Mouse (Mus musculus): ENCODE measurements around the gene Atxn2. TPM values are rescaled to one million over a fixed set of nuclear protein-coding genes. Genes with fewer than 3 reads are reported as not detected.

Atxn2 gene
- polyA plus RNA-seq, 1 experiment from 2014 or later, result 99.2 TPM

- peaks cover 28% of the 10 kb centered on the region for H3K27me3 ChIP-seq (ENCODE audit: control insufficient read depth, insufficient read depth, low read length)
- H3K9ac ChIP-seq (ENCODE audit: low read length), result no peak overlapping the region
- H3K4me2 ChIP-seq (ENCODE audit: low read depth, low read length, severe bottlenecking), result no peak overlapping the region
- 63% methylated on average over 10 of the region's 10 CpGs for WGBS
- DNase-seq (ENCODE audit: low spot score) (no peak), ATAC-seq (replicated peaks; ENCODE audit: low FRiP score) (no peak)
- no peak overlapping the region for H3K4me3 ChIP-seq (ENCODE audit: low read depth, low read length)
- no peaks in the 10 kb centered on the region for H3K9me3 ChIP-seq (ENCODE audit: control insufficient read depth, low read length)
- H3K4me1 ChIP-seq (replicated peaks; ENCODE audit: control insufficient read depth, insufficient read depth, low read length), result peaks cover 32% of the 10 kb centered on the region
- no peaks in the 10 kb centered on the region for H3K36me3 ChIP-seq (ENCODE audit: control insufficient read depth, insufficient read depth, low read length)
- no peak overlapping the region for H3K27ac ChIP-seq (ENCODE audit: low read depth, low read length)
These were observed 122.6 kb downstream of the Atxn2 start for GRCm38 (mm10) chr5:121833572-121834240.

- WGBS, result 78% methylated on average over 7 of the region's 7 CpGs
- H3K9ac ChIP-seq (ENCODE audit: low read length), result no peak overlapping the region
- DNase-seq (ENCODE audit: low spot score), result no peak
- peaks cover 31% of the 10 kb centered on the region for H3K27me3 ChIP-seq (ENCODE audit: control insufficient read depth, insufficient read depth, low read length)
- no peaks in the 10 kb centered on the region for H3K9me3 ChIP-seq (ENCODE audit: control insufficient read depth, low read length)
- no peak overlapping the region for H3K27ac ChIP-seq (ENCODE audit: low read depth, low read length)
- peaks cover 32% of the 10 kb centered on the region for H3K4me1 ChIP-seq (replicated peaks; ENCODE audit: control insufficient read depth, insufficient read depth, low read length)
- H3K4me2 ChIP-seq (ENCODE audit: low read depth, low read length, severe bottlenecking), result no peak overlapping the region
- no peaks in the 10 kb centered on the region for H3K36me3 ChIP-seq (ENCODE audit: control insufficient read depth, insufficient read depth, low read length)
- no peak overlapping the region for H3K4me3 ChIP-seq (ENCODE audit: low read depth, low read length)
- no peak for ATAC-seq (replicated peaks; ENCODE audit: low FRiP score)
These were observed 123.1 kb downstream of the Atxn2 start for GRCm38 (mm10) chr5:121834241-121834606.

- Histone ChIP-seq H3K27ac (ENCODE audit: low read depth, low read length) (no peak overlapping the region), H3K4me3 (ENCODE audit: low read depth, low read length) (peak overlapping the region; percentile 63), H3K9me3 (ENCODE audit: control insufficient read depth, low read length) (no peaks in the 10 kb centered on the region), H3K4me1 (replicated peaks; ENCODE audit: control insufficient read depth, insufficient read depth, low read length) (peaks cover 32% of the 10 kb centered on the region), H3K36me3 (ENCODE audit: control insufficient read depth, insufficient read depth, low read length) (no peaks in the 10 kb centered on the region), H3K4me2 (ENCODE audit: low read depth, low read length, severe bottlenecking) (peak overlapping the region; percentile 92), H3K27me3 (ENCODE audit: control insufficient read depth, insufficient read depth, low read length) (peaks cover 30% of the 10 kb centered on the region), H3K9ac (ENCODE audit: low read length) (peak overlapping the region; percentile 66)
- WGBS, result 53% methylated on average over 12 of the region's 12 CpGs
- DNase-seq (ENCODE audit: low spot score), result no peak
- no peak for ATAC-seq (replicated peaks; ENCODE audit: low FRiP score)
These were observed 124.0 kb downstream of the Atxn2 start for GRCm38 (mm10) chr5:121834991-121835747.

- Histone ChIP-seq H3K36me3 (ENCODE audit: control insufficient read depth, insufficient read depth, low read length) (no peaks in the 10 kb centered on the region), H3K9me3 (ENCODE audit: control insufficient read depth, low read length) (no peaks in the 10 kb centered on the region), H3K4me1 (replicated peaks; ENCODE audit: control insufficient read depth, insufficient read depth, low read length) (peaks cover 32% of the 10 kb centered on the region), H3K27me3 (ENCODE audit: control insufficient read depth, insufficient read depth, low read length) (peaks cover 28% of the 10 kb centered on the region), H3K4me3 (ENCODE audit: low read depth, low read length) (peak overlapping the region; percentile 63), H3K4me2 (ENCODE audit: low read depth, low read length, severe bottlenecking) (peak overlapping the region; percentile 92), H3K27ac (ENCODE audit: low read depth, low read length) (no peak overlapping the region), H3K9ac (ENCODE audit: low read length) (peak overlapping the region; percentile 66)
- under 1% methylated on average over 45 of the region's 51 CpGs for WGBS
- no peak for DNase-seq (ENCODE audit: low spot score)
- ATAC-seq (replicated peaks; ENCODE audit: low FRiP score), result peak; percentile 19; the same call in 1 of the 2 replicates
These were observed 125.0 kb downstream of the Atxn2 start for GRCm38 (mm10) chr5:121835949-121836691.

GRCm38 (mm10) chr5:121836692-121837415 is 125.7 kb downstream of the Atxn2 start:
- ATAC-seq (replicated peaks; ENCODE audit: low FRiP score) (peak; percentile 81), DNase-seq (ENCODE audit: low spot score) (peak; percentile 91)
- Histone ChIP-seq H3K27me3 (ENCODE audit: control insufficient read depth, insufficient read depth, low read length) (peaks cover 31% of the 10 kb centered on the region), H3K9ac (ENCODE audit: low read length) (peak overlapping the region; percentile 66), H3K36me3 (ENCODE audit: control insufficient read depth, insufficient read depth, low read length) (no peaks in the 10 kb centered on the region), H3K4me2 (ENCODE audit: low read depth, low read length, severe bottlenecking) (peak overlapping the region; percentile 92), H3K4me1 (replicated peaks; ENCODE audit: control insufficient read depth, insufficient read depth, low read length) (peaks cover 32% of the 10 kb centered on the region), H3K4me3 (ENCODE audit: low read depth, low read length) (peak overlapping the region; percentile 63), H3K27ac (ENCODE audit: low read depth, low read length) (no peak overlapping the region), H3K9me3 (ENCODE audit: control insufficient read depth, low read length) (no peaks in the 10 kb centered on the region)
- WGBS, result under 1% methylated on average over 76 of the region's 77 CpGs

- Histone ChIP-seq H3K27ac (ENCODE audit: low read depth, low read length) (no peak within 1 kb of the TSS), H3K27me3 (ENCODE audit: control insufficient read depth, insufficient read depth, low read length) (peaks cover 39% of the 10 kb centered on the region), H3K9ac (ENCODE audit: low read length) (peak within 1 kb of the TSS; percentile 66), H3K36me3 (ENCODE audit: control insufficient read depth, insufficient read depth, low read length) (no peaks in the 10 kb centered on the region), H3K4me1 (replicated peaks; ENCODE audit: control insufficient read depth, insufficient read depth, low read length) (peaks cover 32% of the 10 kb centered on the region), H3K4me2 (ENCODE audit: low read depth, low read length, severe bottlenecking) (peak within 1 kb of the TSS; percentile 92), H3K9me3 (ENCODE audit: control insufficient read depth, low read length) (no peaks in the 10 kb centered on the region), H3K4me3 (ENCODE audit: low read depth, low read length) (peak within 1 kb of the TSS; percentile 63)
- DNase-seq (ENCODE audit: low spot score), result no peak
- ATAC-seq (replicated peaks; ENCODE audit: low FRiP score), result no peak
- 2% methylated on average over 35 of the region's 35 CpGs for WGBS
These were observed 126.6 kb downstream of the Atxn2 start, which contains the start of gene Sh2b3 for GRCm38 (mm10) chr5:121837441-121838340. Gene Sh2b3, minus strand, starts transcription at chr5:121837646.

- Histone ChIP-seq H3K27ac (ENCODE audit: low read depth, low read length) (no peak overlapping the region), H3K4me3 (ENCODE audit: low read depth, low read length) (peak overlapping the region; percentile 63), H3K4me2 (ENCODE audit: low read depth, low read length, severe bottlenecking) (peak overlapping the region; percentile 59), H3K9ac (ENCODE audit: low read length) (peak overlapping the region; percentile 16; the same call in 1 of the 2 replicates), H3K4me1 (replicated peaks; ENCODE audit: control insufficient read depth, insufficient read depth, low read length) (peaks cover 34% of the 10 kb centered on the region), H3K27me3 (ENCODE audit: control insufficient read depth, insufficient read depth, low read length) (peaks cover 46% of the 10 kb centered on the region), H3K9me3 (ENCODE audit: control insufficient read depth, low read length) (no peaks in the 10 kb centered on the region), H3K36me3 (ENCODE audit: control insufficient read depth, insufficient read depth, low read length) (no peaks in the 10 kb centered on the region)
- peak; percentile 67 for DNase-seq (ENCODE audit: low spot score)
- ATAC-seq (replicated peaks; ENCODE audit: low FRiP score), result no peak
- 1% methylated on average over 46 of the region's 46 CpGs for WGBS
These were observed 127.4 kb downstream of the Atxn2 start for GRCm38 (mm10) chr5:121838341-121839127.

Data from forebrain, embryonic 11.5 days (tissue).